Mouse (Mus musculus) liver, embryonic 14.5 days (tissue): ENCODE data around the gene Gm7879. TPM values are rescaled to one million over a fixed set of nuclear protein-coding genes. Genes with fewer than 3 reads are reported as not detected.
A peak's percentile ranks its signal among the peaks of the same experiment; 100 is the strongest.

ENCODE experiments used
- ATAC-seq: fragments of 200-750 bp; cut with Nextera tagmentation; 2 replicates; pipeline ENCODE4 v1.8.0; 2017; ENCODE audit warnings: moderate number of reproducible peaks, mild to moderate bottlenecking, moderate library complexity; ENCODE audit not compliant: insufficient read depth
- DNase-seq, 3 experiments: peaks; one replicate each; pipeline ENCODE4 v3.0.0-alpha.2; 2012 to 2013; ENCODE audit warnings: low read depth in 3 of 3, low spot score in 3 of 3
- H3K27ac ChIP-seq: fragments of 300-500 bp; sonication (generic); 2 replicates; pipeline ENCODE4 v1.5.1; 2014; ENCODE audit warnings: moderate library complexity, mild to moderate bottlenecking, control low read depth, inconsistent platforms
- H3K27me3 ChIP-seq: fragments of 300-500 bp; sonication (generic); 2 replicates; pipeline ENCODE4 v1.6.1; 2014; ENCODE audit warnings: mild to moderate bottlenecking, low read length, moderate library complexity; ENCODE audit not compliant: control insufficient read depth, insufficient read depth
- H3K36me3 ChIP-seq: fragments of 300-500 bp; sonication (generic); replicated peaks from 2 replicates; pipeline ENCODE4 v1.6.1; 2014; ENCODE audit warnings: low read depth; ENCODE audit not compliant: control insufficient read depth, insufficient read depth
- H3K4me1 ChIP-seq, 2 experiments: fragments of 200-500 bp in 1 of 2; fragments of 300-500 bp in 1 of 2; sonication (generic) in 1 of 2; replicated peaks; 2 replicates each; pipeline ENCODE4 v1.6.1; 2012 to 2014; ENCODE audit warnings: antibody characterized with exemption in 1 of 2, inconsistent platforms in 1 of 2, low read length in 1 of 2; ENCODE audit not compliant: control insufficient read depth in 2 of 2, insufficient read depth in 2 of 2
- H3K4me2 ChIP-seq: fragments of 300-500 bp; sonication (generic); 2 replicates; pipeline ENCODE4 v1.6.1; 2014; ENCODE audit warnings: low read depth, mild to moderate bottlenecking, control low read depth, moderate library complexity
- H3K4me3 ChIP-seq, 2 experiments: fragments of 200-500 bp in 1 of 2; fragments of 300-500 bp in 1 of 2; sonication (generic) in 1 of 2; 2 replicates each; pipeline ENCODE4 v1.5.1; 2012 to 2014; ENCODE audit warnings: low read depth in 2 of 2, low read length in 2 of 2, mild to moderate bottlenecking in 2 of 2, control low read depth in 1 of 2, inconsistent platforms in 1 of 2, moderate library complexity in 1 of 2; ENCODE audit not compliant: insufficient read depth in 1 of 2
- H3K9ac ChIP-seq: fragments of 300-500 bp; sonication (generic); replicated peaks from 2 replicates; pipeline ENCODE4 v1.6.1; 2014; ENCODE audit warnings: mild to moderate bottlenecking, control low read depth, moderate library complexity
- H3K9me3 ChIP-seq: fragments of 300-500 bp; sonication (generic); 2 replicates; pipeline ENCODE4 v1.6.1; 2016; ENCODE audit warnings: low read length, mixed read lengths; ENCODE audit not compliant: control insufficient read depth
- CTCF ChIP-seq: IDR thresholded peaks from 2 replicates; pipeline ENCODE4 v1.5.1; 2016; ENCODE audit warnings: antibody characterized with exemption, low read depth, control low read depth
- EP300 ChIP-seq: IDR thresholded peaks from 2 replicates; pipeline ENCODE4 v1.6.1; 2016; ENCODE audit warnings: antibody characterized with exemption, low read depth
- WGBS: fragments of 180-500 bp; shearing (Covaris S2); extraction: QIAGEN DNeasy Blood & Tissue Kit; methylation state at CpG from one replicate; pipeline ENCODE4 v1.1.7; 2014; ENCODE audit not compliant: insufficient replicate concordance; 5-methylcytosine and 5-hydroxymethylcytosine counted together
- polyA plus RNA-seq, 2 experiments: library from polyadenylated mRNA; depleted of rRNA in 1 of 2; stranded (reverse) in 1 of 2; unstranded in 1 of 2; fragments of >200 nt; fragmentation: Nextera tagmentation in 1 of 2; extraction: Ambion mirVana in 1 of 2; gene quantifications; 2 replicates each; pipeline versions ENCODE4 v1.2.1 to v1.2.3; 2012 to 2014

The Gm7879 gene
- polyA plus RNA-seq, 2 experiments: 0.46 to 0.86 TPM

DNA sequence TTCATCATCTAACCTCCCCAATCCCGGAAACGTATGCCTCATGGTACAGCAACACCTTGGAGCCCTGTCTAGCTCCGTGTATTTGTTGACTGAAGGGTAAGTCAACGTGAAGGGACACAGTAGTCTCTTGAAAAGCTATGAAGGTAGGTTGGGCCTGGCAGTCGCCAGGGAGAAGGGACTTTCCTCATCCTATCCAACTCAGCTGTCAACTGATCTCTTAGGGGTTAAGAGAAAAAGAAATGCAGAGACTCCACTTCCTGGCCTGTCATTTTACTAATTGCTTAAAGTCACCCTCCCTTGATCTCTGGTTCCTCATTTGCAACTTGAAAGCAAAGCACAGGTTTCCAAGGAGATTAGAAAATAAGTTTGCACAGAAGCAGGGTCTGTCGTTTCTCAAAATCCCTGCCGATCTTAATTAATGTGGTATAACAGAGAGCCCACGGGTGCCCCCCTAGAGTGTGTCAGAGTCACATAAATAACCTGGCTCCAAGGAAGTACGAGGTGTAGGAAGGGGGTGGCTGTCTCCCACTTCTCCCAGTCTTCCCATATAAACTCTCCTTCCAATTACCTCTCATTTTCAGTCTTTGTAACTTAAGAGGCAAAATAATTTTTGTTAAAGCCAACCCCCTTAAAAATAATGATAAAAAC lies 34.5 kb downstream of the Gm7879 start:
- 21% methylated on average over 9 of the region's 9 CpGs for WGBS
- no peaks in the 10 kb centered on the region for H3K36me3 ChIP-seq
- H3K4me1 ChIP-seq: peaks cover 0 to 16% of the 10 kb centered on the region in 2 experiments; a peak in 3 of 4 replicates
- H3K4me2 ChIP-seq: peak overlapping the region; percentile 67
- H3K27ac ChIP-seq: no peak overlapping the region
- DNase-seq (no peak), ATAC-seq (no peak)
- H3K9ac ChIP-seq: no peak overlapping the region
- no peaks in the 10 kb centered on the region for H3K27me3 ChIP-seq
- no peak overlapping the region for H3K4me3 ChIP-seq
- no peak for TF ChIP-seq EP300
- TF ChIP-seq CTCF: no peak
- H3K9me3 ChIP-seq: no peaks in the 10 kb centered on the region

DNA sequence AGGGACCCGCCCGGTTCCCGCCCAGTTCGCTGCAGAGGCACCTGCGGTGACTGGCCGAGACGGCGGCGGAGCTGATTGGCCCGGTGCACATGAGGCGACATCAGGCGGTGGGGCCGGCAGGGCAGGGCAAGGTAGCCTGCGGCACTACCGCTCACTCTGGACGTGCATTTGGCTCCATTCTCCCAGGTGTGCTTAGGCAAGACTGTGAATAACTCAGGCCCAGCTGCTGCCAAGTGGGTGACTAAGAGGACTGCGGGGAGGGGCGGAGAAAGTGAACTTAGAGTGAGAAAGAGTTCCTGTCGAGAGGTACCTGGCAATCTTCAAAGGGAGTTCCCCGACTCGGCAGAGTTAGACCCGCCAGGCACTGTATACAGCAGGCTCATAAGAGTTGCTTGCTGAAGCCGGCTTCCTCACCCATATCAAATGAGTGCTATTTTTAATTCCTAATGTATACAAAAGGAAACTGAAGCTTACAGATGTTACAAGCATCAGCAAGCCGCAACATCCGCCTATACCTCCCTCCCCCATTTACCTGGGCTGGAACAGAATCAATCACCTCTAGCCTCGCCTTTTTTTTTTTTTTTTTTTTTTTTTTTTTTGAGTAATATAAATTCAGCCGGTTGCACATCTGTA lies 35.3 kb downstream of the Gm7879 start:
- H3K36me3 ChIP-seq: no peaks in the 10 kb centered on the region

DNA sequence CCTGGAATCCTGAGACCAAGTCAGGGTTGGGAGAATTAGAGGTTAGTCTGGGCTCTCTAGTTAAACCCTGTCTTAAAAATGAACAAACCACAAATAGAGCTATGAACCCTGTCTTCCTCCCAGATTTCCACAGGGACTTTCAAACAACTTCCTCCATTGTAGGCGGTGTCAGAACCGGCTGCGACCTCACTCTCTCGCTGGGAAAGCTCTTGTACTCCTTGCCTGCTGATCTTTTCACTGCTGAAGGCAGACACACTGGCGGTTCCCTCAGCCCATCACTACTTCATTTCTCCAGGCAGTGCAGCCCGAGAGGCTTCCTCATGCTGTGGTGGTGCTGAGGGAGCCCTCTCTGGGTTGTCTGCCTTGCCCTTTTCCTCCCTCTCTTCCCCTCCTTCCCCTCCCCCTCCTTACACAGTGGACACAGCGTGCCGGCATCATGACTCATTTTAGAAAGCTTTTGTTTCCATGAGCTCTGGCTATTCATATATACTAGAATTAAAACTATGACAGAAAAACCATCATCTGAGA lies 35.9 kb downstream of the Gm7879 start:
- Histone ChIP-seq H3K4me3 (0 out of 4 replicates have a peak overlapping the region, but pooled peaks of 1 of the 2 experiments have one; percentile 25), H3K4me1 (peaks cover 0 to 16% of the 10 kb centered on the region in 2 experiments; a peak in 3 of 4 replicates), H3K27ac (no peak overlapping the region), H3K36me3 (no peaks in the 10 kb centered on the region), H3K9ac (no peak overlapping the region), H3K4me2 (peak overlapping the region; percentile 67), H3K9me3 (no peaks in the 10 kb centered on the region), H3K27me3 (no peaks in the 10 kb centered on the region)
- DNase-seq (no peak), ATAC-seq (no peak)
- TF ChIP-seq EP300: no peak
- no peak for TF ChIP-seq CTCF
- WGBS: 2% methylated on average over 8 of the region's 8 CpGs

More for the DNA sequence above, 35.3 kb downstream of the Gm7879 start:
- no peak for TF ChIP-seq EP300
- TF ChIP-seq CTCF: no peak
- peak overlapping the region; percentile 37 to 50 for H3K4me3 ChIP-seq
- H3K27me3 ChIP-seq: no peaks in the 10 kb centered on the region
- H3K27ac ChIP-seq: no peak overlapping the region
- peak; percentile 17 to 26 (median 17) for DNase-seq
- WGBS: 1% methylated on average over 27 of the region's 27 CpGs
- ATAC-seq: peak; percentile 81
- no peaks in the 10 kb centered on the region for H3K9me3 ChIP-seq
- peak overlapping the region; percentile 23; the same call in 1 of the 2 replicates for H3K9ac ChIP-seq
- H3K4me2 ChIP-seq: peak overlapping the region; percentile 67
- H3K4me1 ChIP-seq: peaks cover 0 to 16% of the 10 kb centered on the region in 2 experiments; a peak in 3 of 4 replicates

DNA sequence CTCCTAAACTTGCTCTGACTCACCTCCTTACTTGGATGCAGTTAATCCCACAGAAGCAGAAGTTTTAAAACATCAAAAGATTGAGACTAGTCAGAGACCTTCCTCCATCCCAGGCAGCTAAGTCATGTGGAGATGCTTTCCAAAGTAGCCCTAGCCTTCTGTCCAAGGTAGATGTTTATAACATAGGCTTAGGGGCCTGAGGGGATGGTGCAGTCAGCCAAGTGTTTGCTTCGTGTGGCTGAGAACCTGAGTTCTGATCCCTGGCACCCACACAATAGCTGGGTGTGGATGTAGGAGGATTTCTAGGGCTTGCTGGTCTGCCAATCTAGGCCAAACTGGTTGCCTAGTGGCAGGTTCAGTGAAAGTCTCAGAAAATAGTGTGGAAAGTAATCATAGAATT lies 40.3 kb downstream of the Gm7879 start:
- no peak overlapping the region for H3K27ac ChIP-seq
- DNase-seq (no peak), ATAC-seq (no peak)
- H3K4me1 ChIP-seq: peaks cover 0 to 7% of the 10 kb centered on the region in 2 experiments; a peak in 3 of 4 replicates
- H3K9me3 ChIP-seq: no peaks in the 10 kb centered on the region
- no peak overlapping the region for H3K9ac ChIP-seq
- TF ChIP-seq CTCF: no peak
- no peak for TF ChIP-seq EP300
- H3K4me2 ChIP-seq: no peak overlapping the region
- H3K36me3 ChIP-seq: no peaks in the 10 kb centered on the region
- WGBS: 46% methylated on average over 1 of the region's 1 CpGs
- no peak overlapping the region for H3K4me3 ChIP-seq
- no peaks in the 10 kb centered on the region for H3K27me3 ChIP-seq

DNA sequence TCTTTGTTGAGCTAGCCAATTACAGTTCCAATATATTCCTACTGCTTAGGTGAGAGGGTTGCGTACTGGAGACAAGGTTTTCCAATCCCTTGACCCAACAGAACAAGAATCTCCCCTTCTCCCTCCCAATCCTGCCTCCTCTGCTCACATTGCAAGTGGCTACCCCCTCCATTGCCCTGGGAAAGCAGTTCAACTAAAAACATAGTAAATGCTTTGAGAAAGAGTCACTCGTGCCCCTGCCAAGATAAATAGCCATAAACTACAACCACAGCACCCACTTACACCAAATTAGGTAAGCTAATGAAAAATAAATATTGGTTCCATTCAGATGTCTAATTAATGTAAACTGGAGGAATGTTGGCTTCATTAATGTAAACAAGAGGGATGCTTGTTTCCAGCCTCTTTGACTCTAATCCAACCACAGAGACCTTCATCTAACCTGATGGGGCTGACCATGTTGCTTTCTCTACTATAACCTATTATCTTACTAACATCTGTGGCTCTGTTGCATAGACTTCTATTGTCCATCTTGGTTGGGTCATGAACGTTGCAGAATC lies 47.0 kb downstream of the Gm7879 start:
- 55% methylated on average over 3 of the region's 3 CpGs for WGBS
- ATAC-seq: no peak
- no peak overlapping the region for H3K9ac ChIP-seq

More for the DNA sequence above, 47.0 kb downstream of the Gm7879 start:
- Histone ChIP-seq H3K36me3 (no peaks in the 10 kb centered on the region), H3K9me3 (no peaks in the 10 kb centered on the region), H3K4me1 (no peaks in the 10 kb centered on the region), H3K27ac (no peak overlapping the region), H3K4me3 (no peak overlapping the region), H3K27me3 (no peaks in the 10 kb centered on the region), H3K4me2 (no peak overlapping the region)
- no peak for DNase-seq
- TF ChIP-seq EP300 (no peak), CTCF (no peak)
